Mouse (Mus musculus): Measurements from ENCODE around the gene Alkbh4. TPM values are rescaled to one million over a fixed set of nuclear protein-coding genes. Genes with fewer than 3 reads are reported as not detected.
A peak's percentile ranks its signal among the peaks of the same experiment; 100 is the strongest.

Alkbh4 gene
- total and polyA plus RNA-seq, 2 experiments: 3.0 to 9.3 TPM

- DNase-seq (ENCODE audit: extremely low read depth, low read depth, low spot score): no peak
These were observed 45.3 kb downstream of the Alkbh4 start for GRCm38 (mm10) chr5:136181197-136181596.

GRCm38 (mm10) chr5:136182049-136182448, 46.1 kb downstream of the Alkbh4 start:
- Histone ChIP-seq H3K4me3 (ENCODE audit: insufficient read depth, low read depth, low read length) (no peak overlapping the region), H3K36me3 (ENCODE audit: control insufficient read depth, insufficient read depth, low read length) (peaks cover 8% of the 10 kb centered on the region; the same call in 1 of the 2 replicates), H3K27ac (replicated peaks; ENCODE audit: insufficient read depth, low read depth, low read length) (no peak overlapping the region), H3K79me2 (ENCODE audit: control insufficient read depth, insufficient read depth, low read length) (no peaks in the 10 kb centered on the region), H3K4me1 (ENCODE audit: control insufficient read depth, insufficient read depth, low read length) (no peaks in the 10 kb centered on the region), H3K27me3 (ENCODE audit: control insufficient read depth, insufficient read depth, low read length) (no peaks in the 10 kb centered on the region), H3K9ac (ENCODE audit: low read depth, low read length) (no peak overlapping the region)
- TF ChIP-seq CTCF (IDR thresholded peaks at IDR 0.05; ENCODE audit: low read depth, low read length) (no peak), POLR2A (IDR thresholded peaks at IDR 0.05; ENCODE audit: extremely low read depth, insufficient read depth, low read length) (no peak)
- WGBS: 93% methylated on average over 6 of the region's 6 CpGs
- DNase-seq (ENCODE audit: extremely low read depth, low read depth, low spot score): no peak

More at GRCm38 (mm10) chr5:136181197-136181596, 45.3 kb downstream of the Alkbh4 start:
- Histone ChIP-seq H3K79me2 (ENCODE audit: control insufficient read depth, insufficient read depth, low read length) (no peaks in the 10 kb centered on the region), H3K27ac (replicated peaks; ENCODE audit: insufficient read depth, low read depth, low read length) (no peak overlapping the region), H3K9ac (ENCODE audit: low read depth, low read length) (no peak overlapping the region), H3K36me3 (ENCODE audit: control insufficient read depth, insufficient read depth, low read length) (peaks cover 8% of the 10 kb centered on the region; the same call in 1 of the 2 replicates), H3K27me3 (ENCODE audit: control insufficient read depth, insufficient read depth, low read length) (no peaks in the 10 kb centered on the region), H3K4me1 (ENCODE audit: control insufficient read depth, insufficient read depth, low read length) (no peaks in the 10 kb centered on the region), H3K4me3 (ENCODE audit: insufficient read depth, low read depth, low read length) (no peak overlapping the region)
- WGBS: 91% methylated on average over 6 of the region's 6 CpGs
- TF ChIP-seq CTCF (IDR thresholded peaks at IDR 0.05; ENCODE audit: low read depth, low read length): no peak
- no peak for TF ChIP-seq POLR2A (IDR thresholded peaks at IDR 0.05; ENCODE audit: extremely low read depth, insufficient read depth, low read length)

GRCm38 (mm10) chr5:136182830-136183229, 46.9 kb downstream of the Alkbh4 start:
- no peaks in the 10 kb centered on the region for H3K4me1 ChIP-seq (ENCODE audit: control insufficient read depth, insufficient read depth, low read length)
- WGBS: 86% methylated on average over 4 of the region's 4 CpGs
- H3K36me3 ChIP-seq (ENCODE audit: control insufficient read depth, insufficient read depth, low read length): peaks cover 8% of the 10 kb centered on the region
- H3K9ac ChIP-seq (ENCODE audit: low read depth, low read length): no peak overlapping the region
- no peaks in the 10 kb centered on the region for H3K79me2 ChIP-seq (ENCODE audit: control insufficient read depth, insufficient read depth, low read length)
- no peak overlapping the region for H3K27ac ChIP-seq (replicated peaks; ENCODE audit: insufficient read depth, low read depth, low read length)
- no peak overlapping the region for H3K4me3 ChIP-seq (ENCODE audit: insufficient read depth, low read depth, low read length)
- TF ChIP-seq POLR2A (IDR thresholded peaks at IDR 0.05; ENCODE audit: extremely low read depth, insufficient read depth, low read length) (no peak), CTCF (IDR thresholded peaks at IDR 0.05; ENCODE audit: low read depth, low read length) (no peak)
- DNase-seq (ENCODE audit: extremely low read depth, low read depth, low spot score): no peak
- no peaks in the 10 kb centered on the region for H3K27me3 ChIP-seq (ENCODE audit: control insufficient read depth, insufficient read depth, low read length)

GRCm38 (mm10) chr5:136183766-136184165, 47.8 kb downstream of the Alkbh4 start:
- no peak for TF ChIP-seq POLR2A (IDR thresholded peaks at IDR 0.05; ENCODE audit: extremely low read depth, insufficient read depth, low read length)
- no peak for TF ChIP-seq CTCF (IDR thresholded peaks at IDR 0.05; ENCODE audit: low read depth, low read length)

GRCm38 (mm10) chr5:136186723-136187122, 50.8 kb downstream of the Alkbh4 start:
- DNase-seq (ENCODE audit: extremely low read depth, low read depth, low spot score): peak; percentile 12
- TF ChIP-seq POLR2A (IDR thresholded peaks at IDR 0.05; ENCODE audit: extremely low read depth, insufficient read depth, low read length) (no peak), CTCF (IDR thresholded peaks at IDR 0.05; ENCODE audit: low read depth, low read length) (peak; percentile 88)
- Histone ChIP-seq H3K79me2 (ENCODE audit: control insufficient read depth, insufficient read depth, low read length) (no peaks in the 10 kb centered on the region), H3K4me3 (ENCODE audit: insufficient read depth, low read depth, low read length) (no peak overlapping the region), H3K36me3 (ENCODE audit: control insufficient read depth, insufficient read depth, low read length) (peaks cover 17% of the 10 kb centered on the region), H3K4me1 (ENCODE audit: control insufficient read depth, insufficient read depth, low read length) (no peaks in the 10 kb centered on the region), H3K27me3 (ENCODE audit: control insufficient read depth, insufficient read depth, low read length) (no peaks in the 10 kb centered on the region), H3K27ac (replicated peaks; ENCODE audit: insufficient read depth, low read depth, low read length) (no peak overlapping the region), H3K9ac (ENCODE audit: low read depth, low read length) (no peak overlapping the region)
- WGBS: 50% methylated on average over 4 of the region's 4 CpGs

More at GRCm38 (mm10) chr5:136183766-136184165, 47.8 kb downstream of the Alkbh4 start:
- no peaks in the 10 kb centered on the region for H3K27me3 ChIP-seq (ENCODE audit: control insufficient read depth, insufficient read depth, low read length)
- no peaks in the 10 kb centered on the region for H3K79me2 ChIP-seq (ENCODE audit: control insufficient read depth, insufficient read depth, low read length)
- H3K36me3 ChIP-seq (ENCODE audit: control insufficient read depth, insufficient read depth, low read length): peaks cover 14% of the 10 kb centered on the region
- H3K4me1 ChIP-seq (ENCODE audit: control insufficient read depth, insufficient read depth, low read length): no peaks in the 10 kb centered on the region
- H3K9ac ChIP-seq (ENCODE audit: low read depth, low read length): no peak overlapping the region
- H3K27ac ChIP-seq (replicated peaks; ENCODE audit: insufficient read depth, low read depth, low read length): no peak overlapping the region
- 95% methylated on average over 7 of the region's 7 CpGs for WGBS
- H3K4me3 ChIP-seq (ENCODE audit: insufficient read depth, low read depth, low read length): no peak overlapping the region
- DNase-seq (ENCODE audit: extremely low read depth, low read depth, low spot score): no peak

Other genes with a start within 250 kb of the Alkbh4 start
- gene Hspb1, start 248.2 kb upstream of the Alkbh4 start, total RNA-seq (2014; rRNA removed): 18.9 and 19.5 TPM in 2 replicates
- gene Hspb1, start 248.2 kb upstream of the Alkbh4 start, polyA plus RNA-seq (2012; rRNA removed): 10.9 and 24.3 TPM in 2 replicates
- 23.0 and 30.9 TPM in 2 replicates for gene Ywhag, start 201.5 kb upstream of the Alkbh4 start, total RNA-seq (2014; rRNA removed)
- gene Ywhag, start 201.5 kb upstream of the Alkbh4 start, polyA plus RNA-seq (2012; rRNA removed): 42.4 and 50.4 TPM in 2 replicates
- 4.0 and 4.8 TPM in 2 replicates for gene Ssc4d, start 161.6 kb upstream of the Alkbh4 start, total RNA-seq (2014; rRNA removed)
- gene Ssc4d, start 161.6 kb upstream of the Alkbh4 start, polyA plus RNA-seq (2012; rRNA removed): 5.8 and 6.5 TPM in 2 replicates
- not detected in 2 replicates for gene Zp3, start 156.0 kb upstream of the Alkbh4 start, total RNA-seq (2014; rRNA removed)
- not detected in 2 replicates for gene Zp3, start 156.0 kb upstream of the Alkbh4 start, polyA plus RNA-seq (2012; rRNA removed)
- 1.0 and 1.9 TPM in 2 replicates for gene Dtx2, start 141.3 kb upstream of the Alkbh4 start, total RNA-seq (2014; rRNA removed)
- gene Dtx2, start 141.3 kb upstream of the Alkbh4 start, polyA plus RNA-seq (2012; rRNA removed): 4.3 and 7.1 TPM in 2 replicates
- 0.34 and 0.55 TPM in 2 replicates for gene Upk3b, start 97.7 kb upstream of the Alkbh4 start, total RNA-seq (2014; rRNA removed)
- 1.3 and 2.1 TPM in 2 replicates for gene Upk3b, start 97.7 kb upstream of the Alkbh4 start, polyA plus RNA-seq (2012; rRNA removed)
- not detected in 2 replicates for gene Upk3bl, start 81.7 kb upstream of the Alkbh4 start, total RNA-seq (2014; rRNA removed)
- not detected in 2 replicates for gene Upk3bl, start 81.7 kb upstream of the Alkbh4 start, polyA plus RNA-seq (2012; rRNA removed)
- 1.0 and 2.1 TPM in 2 replicates for gene Rasa4, start 52.2 kb upstream of the Alkbh4 start, total RNA-seq (2014; rRNA removed)
- 0.70 and 2.0 TPM in 2 replicates for gene Rasa4, start 52.2 kb upstream of the Alkbh4 start, polyA plus RNA-seq (2012; rRNA removed)
- gene Polr2j, start 19.5 kb upstream of the Alkbh4 start, total RNA-seq (2014; rRNA removed): 46.1 and 52.4 TPM in 2 replicates
- gene Polr2j, start 19.5 kb upstream of the Alkbh4 start, polyA plus RNA-seq (2012; rRNA removed): 34.3 and 36.1 TPM in 2 replicates
- 5.3 and 6.7 TPM in 2 replicates for gene Lrwd1, start 72 bp upstream of the Alkbh4 start, total RNA-seq (2014; rRNA removed)
- gene Lrwd1, start 72 bp upstream of the Alkbh4 start, polyA plus RNA-seq (2012; rRNA removed): 9.9 and 14.9 TPM in 2 replicates
- gene Orai2, start 34.6 kb downstream of the Alkbh4 start, total RNA-seq (2014; rRNA removed): 1.1 and 1.5 TPM in 2 replicates
- 0.77 and 1.4 TPM in 2 replicates for gene Orai2, start 34.6 kb downstream of the Alkbh4 start, polyA plus RNA-seq (2012; rRNA removed)
- 2.0 and 2.1 TPM in 2 replicates for gene Prkrip1, start 62.8 kb downstream of the Alkbh4 start, total RNA-seq (2014; rRNA removed)
- gene Prkrip1, start 62.8 kb downstream of the Alkbh4 start, polyA plus RNA-seq (2012; rRNA removed): 3.2 and 4.8 TPM in 2 replicates
- gene Sh2b2, start 110.4 kb downstream of the Alkbh4 start, total RNA-seq (2014; rRNA removed): 0.65 and 1.4 TPM in 2 replicates
- 3.3 and 6.1 TPM in 2 replicates for gene Sh2b2, start 110.4 kb downstream of the Alkbh4 start, polyA plus RNA-seq (2012; rRNA removed)